Mouse (Mus musculus) left cerebral cortex, adult 18-20 months (tissue): Measurements from ENCODE around the gene Ergic2. TPM values are rescaled to one million over a fixed set of nuclear protein-coding genes. Genes with fewer than 3 reads are reported as not detected.
A peak's percentile ranks its signal among the peaks of the same experiment; 100 is the strongest.

Experiments
- DNase-seq, 2 experiments: peaks; one replicate each; pipeline ENCODE4 v3.0.0; 2021 to 2022; ENCODE audit warnings: low spot score in 2 of 2, mixed read lengths in 1 of 2
- long read RNA-seq, 2 experiments: library from polyadenylated mRNA; stranded (forward); transcript quantifications; one replicate each; pipeline ENCODE4 v2.0.0; 2021
- total RNA-seq, 2 experiments: library from RNA; stranded (reverse); gene quantifications; 2 replicates each; pipeline ENCODE4 v1.2.3; 2021

The Ergic2 gene
- total RNA-seq = 10 to 100 TPM; 67.0 to 74.0 TPM
- long read RNA-seq, experiment 1, full-length matches to known transcripts = 85 of 99 reads
- long read RNA-seq, experiment 1, partial matches to known transcripts = 5 of 99 reads
- long read RNA-seq, experiment 1, other reads (novel, unspliced or antisense) = 9 of 99 reads
- long read RNA-seq, experiment 2, full-length matches to known transcripts = 68 of 82 reads
- long read RNA-seq, experiment 2, partial matches to known transcripts = 2 of 82 reads
- long read RNA-seq, experiment 2, other reads (novel, unspliced or antisense) = 12 of 82 reads

GRCm38 (mm10) chr6:148211897-148212680 is at the start of gene Ergic2:
Ergic2 (minus strand) TSS chr6:148212374.
- peak; percentile 97 to 98 for DNase-seq

DNA sequence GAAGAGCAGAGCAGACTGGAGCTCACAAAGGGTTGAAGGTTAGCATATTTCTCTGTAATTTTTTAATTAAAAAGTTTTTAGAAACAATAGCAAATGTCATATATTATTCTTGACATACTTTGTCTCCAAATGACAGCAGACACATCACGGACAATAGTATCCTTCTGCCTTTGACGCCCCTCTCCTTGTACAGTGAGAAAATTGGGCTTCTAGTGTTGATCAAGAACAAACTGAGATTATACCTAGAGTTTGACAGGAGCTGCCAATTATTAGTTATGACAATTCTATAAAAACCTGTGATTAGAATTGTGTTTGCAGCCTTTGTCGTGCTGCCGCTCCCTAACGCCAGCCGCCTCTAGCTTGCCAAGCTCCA is 48.5 kb upstream of the Ergic2 start:
- no peak for DNase-seq

DNA sequence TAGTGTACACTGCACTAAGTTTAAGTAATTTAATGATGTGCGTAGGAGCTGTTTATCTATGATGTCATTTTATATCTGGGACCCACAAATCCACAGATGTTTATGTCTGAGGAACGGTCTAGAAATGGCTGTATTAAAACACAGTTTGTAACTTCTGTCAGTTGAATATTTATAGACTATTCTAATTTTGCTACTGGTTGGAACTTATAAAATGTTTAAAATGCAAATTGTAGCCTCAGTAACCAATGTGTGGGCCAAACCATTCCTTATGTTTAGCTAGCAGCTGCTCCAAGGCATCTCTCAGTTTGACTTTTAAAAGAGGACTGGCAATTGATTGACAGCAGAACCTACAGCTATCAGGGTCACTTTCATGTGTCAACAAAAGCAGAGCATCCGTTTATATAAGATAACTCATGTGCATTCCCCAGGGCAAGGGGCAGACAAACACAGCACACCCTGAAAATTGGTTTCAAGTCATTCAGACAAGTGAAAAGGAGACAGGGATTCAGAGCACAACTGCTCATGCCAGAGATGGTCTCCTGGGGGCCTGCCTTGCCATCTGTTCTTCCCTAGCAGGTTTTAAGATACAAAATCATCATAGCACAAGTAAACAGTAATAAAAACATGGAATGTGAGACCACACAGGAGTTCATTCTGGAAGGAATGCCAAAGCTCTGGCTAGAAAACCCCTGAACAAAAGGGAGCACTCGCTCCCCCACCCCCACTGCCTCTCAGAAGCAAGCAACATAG is 48.0 kb upstream of the Ergic2 start:
- no peak for DNase-seq

DNA sequence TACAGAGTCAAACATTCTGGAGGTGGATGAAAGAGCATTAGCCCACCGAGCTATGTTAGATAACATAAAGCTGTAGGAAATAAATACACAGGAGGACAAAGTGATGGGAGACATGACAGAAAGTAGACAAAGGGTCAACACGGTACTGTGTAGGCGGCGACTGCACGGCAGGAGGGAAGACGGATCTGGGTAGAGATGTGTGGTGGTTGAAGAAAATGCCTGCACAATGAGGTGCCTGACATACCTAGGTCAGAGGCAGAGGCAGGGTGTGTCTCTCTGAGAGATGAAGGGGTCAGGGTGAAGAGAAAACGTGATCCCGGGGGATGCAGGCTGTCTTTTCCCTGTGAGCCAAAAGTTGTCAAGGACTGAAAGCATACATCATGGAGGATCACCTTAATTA is 46.9 kb upstream of the Ergic2 start:
- no peak for DNase-seq

- DNase-seq = no peak
Measured at GRCm38 (mm10) chr6:148257805-148258204, 45.6 kb upstream of the Ergic2 start.

GRCm38 (mm10) chr6:148256109-148256508 is 43.9 kb upstream of the Ergic2 start:
- no peak for DNase-seq

- no peak for DNase-seq
Measured at GRCm38 (mm10) chr6:148255395-148256053, 43.4 kb upstream of the Ergic2 start.

GRCm38 (mm10) chr6:148249221-148249620 is 37.0 kb upstream of the Ergic2 start:
- DNase-seq = no peak

GRCm38 (mm10) chr6:148248625-148249024 is 36.5 kb upstream of the Ergic2 start:
- DNase-seq = peak in 1 of 2 experiments; percentile 62

DNA sequence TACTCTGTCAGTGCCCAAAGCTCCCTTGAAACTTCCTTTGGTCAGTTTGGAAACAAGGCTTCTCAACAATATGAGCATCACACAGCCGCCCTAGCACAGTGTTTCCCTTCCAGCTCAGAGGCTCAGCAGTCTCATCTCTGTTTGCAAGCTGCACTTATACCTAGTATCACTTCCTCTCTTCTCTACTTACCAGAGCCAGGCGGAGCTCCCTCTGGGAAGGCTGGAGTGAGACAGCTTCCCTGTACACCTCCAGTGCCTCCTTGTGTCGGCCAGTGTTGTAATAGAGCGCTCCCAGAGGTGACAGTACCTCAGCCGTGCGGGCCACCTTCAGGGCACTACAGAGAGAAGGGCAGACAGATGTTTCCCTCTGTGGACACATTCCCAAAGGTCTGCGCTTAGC is 34.4 kb upstream of the Ergic2 start:
- DNase-seq = no peak

GRCm38 (mm10) chr6:148244836-148245235 is 32.7 kb upstream of the Ergic2 start:
- DNase-seq = no peak

GRCm38 (mm10) chr6:148242304-148242703 is 30.1 kb upstream of the Ergic2 start:
- DNase-seq = no peak

GRCm38 (mm10) chr6:148241685-148242084 is 29.5 kb upstream of the Ergic2 start:
- no peak for DNase-seq

- no peak for DNase-seq
Measured at GRCm38 (mm10) chr6:148239311-148239710, 27.1 kb upstream of the Ergic2 start.

- DNase-seq = no peak
Measured at GRCm38 (mm10) chr6:148237453-148237852, 25.3 kb upstream of the Ergic2 start.

GRCm38 (mm10) chr6:148234105-148234828 is 22.1 kb upstream of the Ergic2 start:
- no peak for DNase-seq

- DNase-seq = no peak
Measured at GRCm38 (mm10) chr6:148227542-148227941, 15.4 kb upstream of the Ergic2 start.

DNA sequence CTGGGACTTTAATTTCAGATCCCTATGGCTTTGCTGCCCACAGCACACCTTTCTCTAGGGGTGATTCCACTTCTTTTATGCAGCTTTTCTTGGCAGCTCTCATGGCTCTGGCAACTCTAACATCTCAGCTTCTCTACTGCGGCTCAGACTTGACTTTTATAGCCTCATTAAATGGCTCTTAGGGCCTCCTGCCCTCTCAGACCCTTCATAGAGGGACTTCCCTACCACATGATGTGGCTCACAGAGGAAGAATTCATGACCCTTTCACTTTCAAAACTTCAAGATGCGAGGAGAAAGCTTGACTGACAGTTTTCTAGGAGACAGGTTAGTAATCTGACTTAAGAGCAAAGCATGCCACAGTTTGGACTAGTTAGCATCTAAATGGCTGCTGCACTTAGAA is 10.5 kb upstream of the Ergic2 start:
- DNase-seq = no peak

- no peak for DNase-seq
Measured at GRCm38 (mm10) chr6:148218235-148219076, 6.3 kb upstream of the Ergic2 start.

DNA sequence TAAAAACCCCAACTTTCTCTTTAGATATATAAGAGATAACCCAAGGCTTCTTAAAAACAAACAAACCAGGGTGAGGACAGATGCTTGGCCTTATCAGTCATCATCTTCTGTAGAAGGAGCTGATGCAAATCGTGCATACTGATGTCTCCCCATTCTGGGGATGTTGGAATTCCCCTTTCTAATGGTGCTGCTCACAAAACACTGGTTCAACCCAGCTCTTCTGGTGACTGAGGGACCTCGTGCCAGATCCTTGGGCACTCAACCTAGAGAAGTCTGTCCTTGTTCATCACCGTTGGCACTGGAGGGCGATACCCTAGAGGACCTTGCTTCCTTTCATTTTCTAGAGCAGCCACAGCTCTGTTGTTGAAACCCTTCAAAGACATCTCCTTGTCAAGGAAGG is 4.6 kb upstream of the Ergic2 start:
- DNase-seq = no peak
